Mouse (Mus musculus) adrenal gland, postnatal 25 days (tissue): ENCODE results near the gene B2m. TPM values are rescaled to one million over a fixed set of nuclear protein-coding genes. Genes with fewer than 3 reads are reported as not detected.

Source experiments
- DNase-seq: peaks from one replicate; pipeline ENCODE4 v3.0.0; 2021; ENCODE audit warnings: mixed read lengths
- total RNA-seq: library from RNA; stranded (reverse); gene quantifications from 2 replicates; pipeline ENCODE4 v1.2.3, GENCODE M21; 2021

Gene B2m
- total RNA-seq, 1 experiment from 2014 or later = 486 TPM

DNA sequence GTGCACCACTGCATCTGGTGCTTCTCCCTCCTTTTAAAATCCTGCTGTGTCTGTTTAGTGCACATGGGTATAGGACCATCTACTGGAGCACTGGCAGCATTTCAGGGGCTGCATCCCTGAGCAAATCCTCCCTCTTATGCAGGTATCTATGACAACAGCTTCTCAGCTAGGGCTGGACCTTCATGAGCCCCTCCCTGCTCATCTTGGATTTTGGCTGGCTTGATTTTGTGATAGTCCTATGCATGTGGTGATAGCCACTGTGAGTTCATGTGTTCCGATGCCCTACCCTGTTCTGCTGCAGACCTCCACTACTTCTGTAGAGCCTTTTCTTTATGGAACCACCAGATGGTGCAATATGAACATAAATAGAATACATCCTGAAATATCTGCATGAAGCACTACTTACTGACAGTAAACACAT lies 47.0 kb downstream of the B2m start:
- no peak for DNase-seq

DNA sequence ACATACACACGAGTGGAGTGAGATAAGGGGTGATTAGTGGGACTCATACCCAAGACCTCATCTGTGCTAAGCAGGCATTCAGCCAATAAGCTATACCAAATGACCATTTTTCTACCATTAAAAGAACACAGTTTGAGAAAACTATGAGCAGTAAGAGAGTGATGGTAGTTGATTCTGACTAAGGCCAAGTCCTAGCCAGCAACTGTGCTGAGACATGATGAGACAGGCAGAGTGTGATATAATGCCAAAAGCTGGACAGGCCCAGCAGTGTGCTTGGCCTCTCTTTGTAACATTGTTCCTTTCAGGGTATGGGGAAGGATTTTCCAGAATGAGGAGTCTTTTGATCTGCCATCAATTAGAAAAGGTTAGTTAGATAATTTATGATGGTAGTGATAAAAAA lies 54.0 kb downstream of the B2m start:
- no peak for DNase-seq

Other genes starting within 250 kb of the B2m start
- gene Ctdspl2, start 191.7 kb upstream of the B2m start, total RNA-seq = 34.8 and 35.1 TPM in 2 replicates
- not detected in 2 replicates for gene Mageb3, start 191.6 kb upstream of the B2m start, total RNA-seq
- 17.4 and 20.5 TPM in 2 replicates for gene Eif3j1, start 119.1 kb upstream of the B2m start, total RNA-seq
- gene Spg11, start 29.3 kb upstream of the B2m start, total RNA-seq = 20.1 and 22.6 TPM in 2 replicates
- gene Trim69, start 13.0 kb downstream of the B2m start, total RNA-seq = not detected in 2 replicates
- not detected in 2 replicates for gene Patl2, start 38.5 kb downstream of the B2m start, total RNA-seq
- gene Terb2, start 38.6 kb downstream of the B2m start, total RNA-seq = not detected in 2 replicates
- gene Sord, start 87.1 kb downstream of the B2m start, total RNA-seq = 64.9 and 71.6 TPM in 2 replicates
- gene Duox2, start 150.8 kb downstream of the B2m start, total RNA-seq = 0.19 TPM in 1 of 2 replicates, not detected in the other
- gene Duoxa2, start 151.2 kb downstream of the B2m start, total RNA-seq = not detected in 2 replicates
- not detected in 2 replicates for gene Duoxa1, start 166.0 kb downstream of the B2m start, total RNA-seq
- gene Duox1, start 168.0 kb downstream of the B2m start, total RNA-seq = not detected in 2 replicates
- gene Shf, start 221.5 kb downstream of the B2m start, total RNA-seq = 5.8 and 11.4 TPM in 2 replicates